Mouse (Mus musculus) kidney, adult 2 months (tissue): ENCODE results near the gene Cep95.

Source experiments
- CTCF ChIP-seq: fragments of 200-500 bp; conservative IDR thresholded peaks from 2 replicates; pipeline ENCODE4 v1.5.1; 2011; ENCODE audit warnings: low read depth, mild to moderate bottlenecking, control low read depth, low read length, moderate library complexity, mixed read lengths; ENCODE audit not compliant: insufficient read depth, insufficient read length
- POLR2A ChIP-seq: fragments of 200-500 bp; IDR thresholded peaks from one replicate; pipeline ENCODE4 v1.6.1; 2011; ENCODE audit warnings: low read depth, low read length, control low read depth

DNA sequence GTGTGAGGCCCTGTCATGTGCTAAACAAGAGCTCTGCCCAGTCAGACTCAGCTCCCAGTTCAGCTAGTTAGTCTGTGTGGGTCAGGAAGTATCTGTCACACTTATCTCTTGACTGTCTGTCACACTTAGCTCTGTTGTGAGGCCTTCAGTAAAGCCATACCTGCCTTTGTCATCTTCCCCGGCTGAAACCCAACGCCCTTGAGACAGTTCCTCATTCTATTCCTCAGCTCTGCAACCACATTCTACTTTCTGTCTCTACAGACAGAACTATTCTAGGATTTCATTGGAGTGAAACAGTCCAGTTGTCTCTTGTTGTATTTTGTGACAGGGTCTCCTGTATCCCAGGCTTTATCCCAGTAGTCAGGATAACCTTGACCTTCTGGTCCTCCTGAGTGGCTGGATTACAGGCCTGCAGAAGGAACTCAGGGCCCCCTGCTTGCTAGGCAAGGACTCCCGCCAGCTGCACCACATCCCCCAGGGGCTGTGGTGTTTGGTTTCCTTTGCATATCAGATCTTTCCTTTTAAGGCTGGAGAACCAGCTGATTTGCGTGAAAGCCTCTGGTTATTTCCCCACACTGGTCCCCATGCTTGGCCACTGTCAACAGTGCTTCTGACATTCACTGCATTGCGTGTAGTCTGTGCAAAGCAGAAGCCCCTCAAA is 26.8 kb upstream of the Cep95 start:
- TF ChIP-seq POLR2A = no peak
- TF ChIP-seq CTCF = no peak
